Mouse (Mus musculus): ENCODE data around the gene Hhipl2. TPM values are rescaled to one million over a fixed set of nuclear protein-coding genes. Genes with fewer than 3 reads are reported as not detected.

Gene Hhipl2
- polyA plus RNA-seq, 1 experiment: not detected

- TF ChIP-seq GATA1 (IDR thresholded peaks at IDR 0.05; ENCODE audit: borderline replicate concordance, low read length) (no peak), FLI1 (IDR thresholded peaks at IDR 0.05; ENCODE audit: low read length) (peak; percentile 70; the same call in 1 of the 2 replicates)
- peaks cover 4% of the 10 kb centered on the region; the same call in 1 of the 2 replicates for H3K9me3 ChIP-seq
- H3K27me3 ChIP-seq (replicated peaks): no peaks in the 10 kb centered on the region
- H3K4me1 ChIP-seq: peaks cover 44% of the 10 kb centered on the region
- peaks cover 10% of the 10 kb centered on the region for H3K36me3 ChIP-seq (replicated peaks; ENCODE audit: low read length)
- H3K4me3 ChIP-seq (replicated peaks): peak within 1 kb of the TSS; percentile 94
These were observed 29.3 kb upstream of the Hhipl2 start, which contains the start of gene Taf1a for GRCm38 (mm10) chr1:183388426-183389406. Taf1a (plus strand) TSS chr1:183388981.

GRCm38 (mm10) chr1:183403396-183403795 is 14.6 kb upstream of the Hhipl2 start:
- Histone ChIP-seq H3K27me3 (replicated peaks) (no peaks in the 10 kb centered on the region), H3K4me1 (no peaks in the 10 kb centered on the region), H3K4me3 (replicated peaks) (no peak overlapping the region), H3K36me3 (replicated peaks; ENCODE audit: low read length) (peaks cover 73% of the 10 kb centered on the region), H3K9me3 (no peaks in the 10 kb centered on the region)
- TF ChIP-seq GATA1 (IDR thresholded peaks at IDR 0.05; ENCODE audit: borderline replicate concordance, low read length) (no peak), FLI1 (IDR thresholded peaks at IDR 0.05; ENCODE audit: low read length) (no peak)

- Histone ChIP-seq H3K9me3 (peaks cover 13% of the 10 kb centered on the region), H3K27me3 (replicated peaks) (peaks cover 17% of the 10 kb centered on the region), H3K36me3 (replicated peaks; ENCODE audit: low read length) (peaks cover 29% of the 10 kb centered on the region), H3K4me1 (no peaks in the 10 kb centered on the region; the same call in 1 of the 2 replicates), H3K4me3 (replicated peaks) (no peak overlapping the region)
- TF ChIP-seq FLI1 (IDR thresholded peaks at IDR 0.05; ENCODE audit: low read length) (no peak), GATA1 (IDR thresholded peaks at IDR 0.05; ENCODE audit: borderline replicate concordance, low read length) (no peak)
These were observed 3.8 kb upstream of the Hhipl2 start for GRCm38 (mm10) chr1:183414081-183414727.

- Histone ChIP-seq H3K27me3 (replicated peaks) (peaks cover 26% of the 10 kb centered on the region), H3K36me3 (replicated peaks; ENCODE audit: low read length) (no peaks in the 10 kb centered on the region), H3K9me3 (peaks cover 40% of the 10 kb centered on the region), H3K4me1 (no peaks in the 10 kb centered on the region), H3K4me3 (replicated peaks) (no peak overlapping the region)
- TF ChIP-seq GATA1 (IDR thresholded peaks at IDR 0.05; ENCODE audit: borderline replicate concordance, low read length) (no peak), FLI1 (IDR thresholded peaks at IDR 0.05; ENCODE audit: low read length) (no peak)
These were observed 1.7 kb downstream of the Hhipl2 start for GRCm38 (mm10) chr1:183419741-183420140.

GRCm38 (mm10) chr1:183420296-183420695 is 2.3 kb downstream of the Hhipl2 start:
- H3K4me3 ChIP-seq (replicated peaks): no peak overlapping the region
- no peak for TF ChIP-seq GATA1 (IDR thresholded peaks at IDR 0.05; ENCODE audit: borderline replicate concordance, low read length)
- TF ChIP-seq FLI1 (IDR thresholded peaks at IDR 0.05; ENCODE audit: low read length): no peak
- H3K27me3 ChIP-seq (replicated peaks): peaks cover 26% of the 10 kb centered on the region
- H3K9me3 ChIP-seq: peaks cover 39% of the 10 kb centered on the region
- H3K4me1 ChIP-seq: no peaks in the 10 kb centered on the region
- H3K36me3 ChIP-seq (replicated peaks; ENCODE audit: low read length): no peaks in the 10 kb centered on the region

GRCm38 (mm10) chr1:183424100-183424499 is 6.1 kb downstream of the Hhipl2 start:
- peaks cover 41% of the 10 kb centered on the region for H3K9me3 ChIP-seq
- TF ChIP-seq GATA1 (IDR thresholded peaks at IDR 0.05; ENCODE audit: borderline replicate concordance, low read length) (no peak), FLI1 (IDR thresholded peaks at IDR 0.05; ENCODE audit: low read length) (no peak)
- no peak overlapping the region for H3K4me3 ChIP-seq (replicated peaks)
- H3K4me1 ChIP-seq: no peaks in the 10 kb centered on the region
- no peaks in the 10 kb centered on the region for H3K36me3 ChIP-seq (replicated peaks; ENCODE audit: low read length)
- peaks cover 18% of the 10 kb centered on the region for H3K27me3 ChIP-seq (replicated peaks)

- H3K4me3 ChIP-seq (replicated peaks): no peak overlapping the region
- peaks cover 37% of the 10 kb centered on the region for H3K4me1 ChIP-seq
- H3K27me3 ChIP-seq (replicated peaks): peaks cover 34% of the 10 kb centered on the region
- peaks cover 7% of the 10 kb centered on the region for H3K9me3 ChIP-seq
- no peaks in the 10 kb centered on the region for H3K36me3 ChIP-seq (replicated peaks; ENCODE audit: low read length)
- TF ChIP-seq GATA1 (IDR thresholded peaks at IDR 0.05; ENCODE audit: borderline replicate concordance, low read length) (no peak), FLI1 (IDR thresholded peaks at IDR 0.05; ENCODE audit: low read length) (no peak)
These were observed 16.9 kb downstream of the Hhipl2 start for GRCm38 (mm10) chr1:183434918-183435317.

GRCm38 (mm10) chr1:183439036-183439435 is 21.0 kb downstream of the Hhipl2 start:
- Histone ChIP-seq H3K36me3 (replicated peaks; ENCODE audit: low read length) (no peaks in the 10 kb centered on the region), H3K4me1 (peaks cover 29% of the 10 kb centered on the region), H3K9me3 (peaks cover 14% of the 10 kb centered on the region), H3K27me3 (replicated peaks) (peaks cover 21% of the 10 kb centered on the region), H3K4me3 (replicated peaks) (peak overlapping the region; percentile 92)
- TF ChIP-seq FLI1 (IDR thresholded peaks at IDR 0.05; ENCODE audit: low read length): no peak
- TF ChIP-seq GATA1 (IDR thresholded peaks at IDR 0.05; ENCODE audit: borderline replicate concordance, low read length): no peak

- Histone ChIP-seq H3K4me3 (replicated peaks) (peak overlapping the region; percentile 14), H3K9me3 (peaks cover 21% of the 10 kb centered on the region), H3K4me1 (peaks cover 20% of the 10 kb centered on the region), H3K36me3 (replicated peaks; ENCODE audit: low read length) (no peaks in the 10 kb centered on the region), H3K27me3 (replicated peaks) (peaks cover 11% of the 10 kb centered on the region)
- TF ChIP-seq GATA1 (IDR thresholded peaks at IDR 0.05; ENCODE audit: borderline replicate concordance, low read length) (no peak), FLI1 (IDR thresholded peaks at IDR 0.05; ENCODE audit: low read length) (no peak)
These were observed 24.2 kb downstream of the Hhipl2 start for GRCm38 (mm10) chr1:183442015-183442774.
